11 mouse cellular contexts compared by ENCODE assay signal in genomic region chr10:120900096-120900495, GRCm38 (mm10). TPM values are rescaled to one million over a fixed set of nuclear protein-coding genes. Genes with fewer than 3 reads are reported as not detected.
DNase-seq lines count a peak whose midpoint lies in the region; ATAC-seq and TF ChIP-seq lines count a peak whose summit lies in the region.
"Had no signal": no experiment of that assay in that cellular context is flagged by ENCODE, and none has a peak within 500 bp of the region (broad histone marks: within the 10 kb centered on the region; RNA-seq: fewer than 3 reads in every experiment).

No protein-coding gene starts in this region.

- no peak for DNase-seq in heart, adult 8-10 months (ENCODE audit: low spot score)
- DNase-seq in brain, embryonic 14.5 days (ENCODE audit: low read depth), result peak; percentile 78
- peak; percentile 43 for DNase-seq in lung, postnatal 0 days (ENCODE audit: low spot score)
- no peak for DNase-seq in retina, postnatal 1 day
- no peak for DNase-seq in right cerebral cortex, postnatal 36 days (ENCODE audit: low spot score in 2 of 2)
- DNase-seq: kidney, postnatal 10 days; thymus, adult 18-20 months had no signal

- H3K27ac ChIP-seq in heart, embryonic 14.5 days (replicated peaks in 1 of 2; ENCODE audit: control insufficient read depth in 1 of 2, insufficient read depth in 1 of 2, low read depth in 2 of 2, low read length in 2 of 2), result peak overlapping the region; percentile 74 to 97
- H3K27ac ChIP-seq in embryonic fibroblast, embryonic 13.5 days (ENCODE audit: insufficient read depth, low read length), result peak overlapping the region; percentile 19; the same call in 1 of the 2 replicates
- peak overlapping the region; percentile 14; the same call in 1 of the 2 replicates for H3K27ac ChIP-seq in lung, postnatal 0 days (ENCODE audit: low read length)
- H3K27ac ChIP-seq: forebrain, embryonic 15.5 days; limb, embryonic 15.5 days had no signal

- TF ChIP-seq POLR2A in brain, embryonic 14.5 days (IDR thresholded peaks at IDR 0.05; ENCODE audit: borderline replicate concordance, extremely low read depth, insufficient read depth, insufficient read length, poor library complexity, severe bottlenecking), result no peak
- TF ChIP-seq POLR2A in embryonic fibroblast, embryonic 13.5 days (IDR thresholded peaks at IDR 0.05; ENCODE audit: low read depth, low read length), result no peak

- peaks cover 7% of the 10 kb centered on the region for H3K36me3 ChIP-seq in heart, embryonic 14.5 days (ENCODE audit: control insufficient read depth, insufficient read depth, low read length)
- H3K36me3 ChIP-seq in lung, postnatal 0 days (ENCODE audit: insufficient read depth, low read length), result no peaks in the 10 kb centered on the region
- H3K36me3 ChIP-seq: forebrain, embryonic 15.5 days; limb, embryonic 15.5 days had no signal

- H3K4me2 ChIP-seq in heart, embryonic 14.5 days (ENCODE audit: low read length), result peak overlapping the region; percentile 76
- H3K4me2 ChIP-seq in lung, postnatal 0 days (replicated peaks; ENCODE audit: low read depth, low read length), result peak overlapping the region; percentile 28; the same call in 1 of the 2 replicates
- H3K4me2 ChIP-seq: forebrain, embryonic 15.5 days had no signal

- peak overlapping the region; percentile 98 for H3K9ac ChIP-seq in heart, embryonic 14.5 days (ENCODE audit: low read length)
- no peak overlapping the region for H3K9ac ChIP-seq in lung, postnatal 0 days (replicated peaks; ENCODE audit: low read depth)
- H3K9ac ChIP-seq: forebrain, embryonic 15.5 days; limb, embryonic 15.5 days had no signal

- WGBS in heart, embryonic 14.5 days, result 58% methylated on average over 13 of the region's 13 CpGs
- 47% methylated on average over 13 of the region's 13 CpGs for WGBS in lung, postnatal 0 days

- TF ChIP-seq EP300 in lung, postnatal 0 days (IDR thresholded peaks at IDR 0.05), result no peak

- H3K27me3 ChIP-seq in heart, embryonic 14.5 days (ENCODE audit: control insufficient read depth, insufficient read depth, low read length), result no peaks in the 10 kb centered on the region
- H3K27me3 ChIP-seq in lung, postnatal 0 days (replicated peaks; ENCODE audit: insufficient read depth, low read length), result no peaks in the 10 kb centered on the region

- no peaks in the 10 kb centered on the region for H3K9me3 ChIP-seq in heart, embryonic 14.5 days (ENCODE audit: control insufficient read depth, low read length)
- H3K9me3 ChIP-seq in lung, postnatal 0 days (ENCODE audit: low read length), result no peaks in the 10 kb centered on the region
- H3K9me3 ChIP-seq: forebrain, embryonic 15.5 days; limb, embryonic 15.5 days had no signal

- TF ChIP-seq CTCF in brain, embryonic 14.5 days (IDR thresholded peaks at IDR 0.05; ENCODE audit: borderline replicate concordance, extremely low read depth, insufficient read depth, insufficient read length), result no peak
- no peak for TF ChIP-seq CTCF in embryonic fibroblast, embryonic 13.5 days (IDR thresholded peaks at IDR 0.05; ENCODE audit: borderline replicate concordance, insufficient read depth, low read length)
- no peak for TF ChIP-seq CTCF in lung, postnatal 0 days (IDR thresholded peaks at IDR 0.05)

- no peak for ATAC-seq in heart, embryonic 14.5 days (ENCODE audit: insufficient number of reproducible peaks, insufficient read depth, low FRiP score, low read depth)
- ATAC-seq in lung, postnatal 0 days, result no peak
- ATAC-seq: forebrain, embryonic 15.5 days had no signal

- H3K4me3 ChIP-seq in heart, embryonic 14.5 days (ENCODE audit: control insufficient read depth in 1 of 2, insufficient read depth in 1 of 2, low read depth in 1 of 2, low read length in 2 of 2), result peak overlapping the region; percentile 25 to 87
- no peak overlapping the region; the same call in 1 of the 2 replicates for H3K4me3 ChIP-seq in embryonic fibroblast, embryonic 13.5 days (ENCODE audit: insufficient read depth, low read length)
- H3K4me3 ChIP-seq in lung, postnatal 0 days (ENCODE audit: low read depth, low read length), result 0 out of 2 replicates have a peak overlapping the region, but pooled peaks have one; percentile 12
- H3K4me3 ChIP-seq: forebrain, embryonic 15.5 days; limb, embryonic 15.5 days had no signal

- H3K4me1 ChIP-seq in heart, embryonic 14.5 days (ENCODE audit: control insufficient read depth in 2 of 2, insufficient read depth in 2 of 2, low read length in 2 of 2), result peaks cover 18 to 34% of the 10 kb centered on the region in 2 experiments
- H3K4me1 ChIP-seq in embryonic fibroblast, embryonic 13.5 days (ENCODE audit: control insufficient read depth, insufficient read depth, low read length), result peaks cover 5% of the 10 kb centered on the region; the same call in 1 of the 2 replicates
- no peaks in the 10 kb centered on the region; the same call in 1 of the 2 replicates for H3K4me1 ChIP-seq in lung, postnatal 0 days (ENCODE audit: insufficient read depth, low read depth, low read length)

RNA-seq across cellular contexts. Expression of gene Msrb3, which starts 1.2 kb away (rescaled TPM):
- polyA plus RNA-seq in heart, embryonic 14.5 days (2014; fragmentation: Nextera tagmentation; extraction: Ambion mirVana), result 38.7 and 41.0 TPM in 2 replicates
- 100 to 1,000 TPM in 2 of 4 experiments, 10 to 100 TPM in 2; 84.9 to 110 (median 102) TPM for total RNA-seq in heart, adult 8-10 months (2022)
- polyA plus RNA-seq in brain, embryonic 14.5 days (2012; rRNA removed), result 3.2 and 4.1 TPM in 2 replicates
- polyA plus RNA-seq in embryonic fibroblast, embryonic 13.5 days (2011; ENCODE audit: insufficient read length, low read depth, missing spikeins), result 181 and 191 TPM in 2 replicates
- 18.5 and 18.8 TPM in 2 replicates for polyA plus RNA-seq in lung, postnatal 0 days (2015; fragmentation: Nextera tagmentation; extraction: Ambion mirVana)

Comparison
In these comparisons a context has a peak if more than half of its experiments do, and no peak if none do; other contexts are left out.
1. H3K27ac ChIP-seq: peak in every context shown above with its lines; median percentile 86 in heart, embryonic 14.5 days; 19 in embryonic fibroblast, embryonic 13.5 days; 14 in lung, postnatal 0 days.
2. DNase-seq: peak in brain, embryonic 14.5 days (single experiment) and lung, postnatal 0 days (single experiment); none in heart, adult 8-10 months (single experiment), retina, postnatal 1 day (single experiment) and right cerebral cortex, postnatal 36 days (0 of 2).